Mouse (Mus musculus) forebrain, embryonic 14.5 days (tissue): ENCODE results near the gene Cltc. TPM values are rescaled to one million over a fixed set of nuclear protein-coding genes. Genes with fewer than 3 reads are reported as not detected.

Source experiments
- ATAC-seq: fragments of 200-750 bp; cut with Nextera tagmentation; 2 replicates; pipeline ENCODE4 v1.8.0; 2017; ENCODE audit warnings: mild to moderate bottlenecking, moderate library complexity
- DNase-seq: peaks from one replicate; pipeline ENCODE4 v3.0.0-alpha.2; 2015; ENCODE audit warnings: low spot score
- H3K27ac ChIP-seq: fragments of 300-500 bp; sonication (generic); 2 replicates; pipeline ENCODE4 v1.5.1; 2014; ENCODE audit warnings: low read depth, mild to moderate bottlenecking, control low read depth, low read length, moderate library complexity
- H3K27me3 ChIP-seq: fragments of 300-500 bp; sonication (generic); replicated peaks from 2 replicates; pipeline ENCODE4 v1.6.1; 2014; ENCODE audit warnings: low read length, control low read depth, mixed read lengths; ENCODE audit not compliant: control insufficient read depth, insufficient read depth
- H3K36me3 ChIP-seq: fragments of 300-500 bp; sonication (generic); 2 replicates; pipeline ENCODE4 v1.6.1; 2014; ENCODE audit warnings: low read length, control low read depth; ENCODE audit not compliant: control insufficient read depth, insufficient read depth
- H3K4me1 ChIP-seq: fragments of 300-500 bp; sonication (generic); 2 replicates; pipeline ENCODE4 v1.6.1; 2014; ENCODE audit warnings: antibody characterized with exemption, low read length, control low read depth; ENCODE audit not compliant: control insufficient read depth, insufficient read depth
- H3K4me2 ChIP-seq: fragments of 300-500 bp; sonication (generic); 2 replicates; pipeline ENCODE4 v1.6.1; 2014; ENCODE audit warnings: mild to moderate bottlenecking, control low read depth, low read length
- H3K4me3 ChIP-seq: fragments of 300-500 bp; sonication (generic); 2 replicates; pipeline ENCODE4 v1.5.1; 2014; ENCODE audit warnings: low read depth, low read length, control low read depth
- H3K9ac ChIP-seq: fragments of 300-500 bp; sonication (generic); 2 replicates; pipeline ENCODE4 v1.6.1; 2014; ENCODE audit warnings: mild to moderate bottlenecking, low read length, control low read depth, moderate library complexity
- H3K9me3 ChIP-seq: fragments of 300-500 bp; sonication (generic); replicated peaks from 2 replicates; pipeline ENCODE4 v1.6.1; 2016; ENCODE audit warnings: low read length, control low read depth, mixed read lengths; ENCODE audit not compliant: control insufficient read depth
- WGBS: fragments of 180-500 bp; shearing (Covaris S2); extraction: QIAGEN DNeasy Blood & Tissue Kit; methylation state at CpG from one replicate; pipeline ENCODE4 v1.1.7; 2014; 5-methylcytosine and 5-hydroxymethylcytosine counted together
- polyA plus RNA-seq: library from polyadenylated mRNA; unstranded; fragments of >200 nt; fragmentation: Nextera tagmentation; extraction: Ambion mirVana; gene quantifications from 2 replicates; pipeline ENCODE4 v1.2.1, GENCODE M21; 2014

Gene Cltc
- polyA plus RNA-seq, 1 experiment from 2014 or later = 138 TPM

GRCm38 (mm10) chr11:86701151-86701550 lies 56.2 kb downstream of the Cltc start:
- no peak overlapping the region for H3K9ac ChIP-seq
- DNase-seq (no peak), ATAC-seq (no peak)
- H3K27ac ChIP-seq = no peak overlapping the region
- H3K9me3 ChIP-seq = no peaks in the 10 kb centered on the region
- H3K4me3 ChIP-seq = no peak overlapping the region
- H3K27me3 ChIP-seq = no peaks in the 10 kb centered on the region
- H3K4me1 ChIP-seq = no peaks in the 10 kb centered on the region
- H3K4me2 ChIP-seq = no peak overlapping the region
- 93% methylated on average over 4 of the region's 4 CpGs for WGBS
- peaks cover 88% of the 10 kb centered on the region for H3K36me3 ChIP-seq

- Histone ChIP-seq H3K9me3 (no peaks in the 10 kb centered on the region), H3K36me3 (peaks cover 87% of the 10 kb centered on the region), H3K4me2 (no peak overlapping the region), H3K9ac (no peak overlapping the region), H3K4me1 (no peaks in the 10 kb centered on the region), H3K27me3 (no peaks in the 10 kb centered on the region), H3K27ac (no peak overlapping the region), H3K4me3 (no peak overlapping the region)
- DNase-seq (no peak), ATAC-seq (no peak)
- 53% methylated on average over 4 of the region's 4 CpGs for WGBS
Observed at GRCm38 (mm10) chr11:86695461-86695860, 61.9 kb downstream of the Cltc start.

- peaks cover 80% of the 10 kb centered on the region for H3K36me3 ChIP-seq
- H3K4me3 ChIP-seq = no peak overlapping the region
- 90% methylated on average over 2 of the region's 2 CpGs for WGBS
Observed at GRCm38 (mm10) chr11:86692546-86692945, 64.8 kb downstream of the Cltc start.

GRCm38 (mm10) chr11:86691956-86692355 lies 65.4 kb downstream of the Cltc start:
- no peak for DNase-seq
- no peaks in the 10 kb centered on the region for H3K27me3 ChIP-seq
- H3K9ac ChIP-seq = no peak overlapping the region
- ATAC-seq = no peak
- peaks cover 76% of the 10 kb centered on the region for H3K36me3 ChIP-seq
- no peak overlapping the region for H3K4me3 ChIP-seq
- WGBS = 96% methylated on average over 2 of the region's 2 CpGs
- no peak overlapping the region for H3K4me2 ChIP-seq
- H3K9me3 ChIP-seq = no peaks in the 10 kb centered on the region
- no peaks in the 10 kb centered on the region for H3K4me1 ChIP-seq
- H3K27ac ChIP-seq = no peak overlapping the region

More at GRCm38 (mm10) chr11:86692546-86692945, 64.8 kb downstream of the Cltc start:
- no peak for ATAC-seq
- no peak overlapping the region for H3K27ac ChIP-seq
- no peaks in the 10 kb centered on the region for H3K27me3 ChIP-seq
- no peak overlapping the region for H3K4me2 ChIP-seq
- H3K9ac ChIP-seq = no peak overlapping the region
- no peaks in the 10 kb centered on the region for H3K4me1 ChIP-seq
- no peak for DNase-seq
- no peaks in the 10 kb centered on the region for H3K9me3 ChIP-seq

GRCm38 (mm10) chr11:86691482-86691881 lies 65.9 kb downstream of the Cltc start:
- ATAC-seq (no peak), DNase-seq (no peak)
- no peak overlapping the region for H3K4me3 ChIP-seq
- 95% methylated on average over 3 of the region's 3 CpGs for WGBS
- no peaks in the 10 kb centered on the region for H3K27me3 ChIP-seq
- H3K4me2 ChIP-seq = no peak overlapping the region
- H3K4me1 ChIP-seq = no peaks in the 10 kb centered on the region
- H3K9ac ChIP-seq = no peak overlapping the region
- H3K36me3 ChIP-seq = peaks cover 73% of the 10 kb centered on the region
- no peaks in the 10 kb centered on the region for H3K9me3 ChIP-seq
- no peak overlapping the region for H3K27ac ChIP-seq

GRCm38 (mm10) chr11:86690383-86690782 lies 67.0 kb downstream of the Cltc start:
- H3K4me3 ChIP-seq = no peak overlapping the region
- H3K9me3 ChIP-seq = no peaks in the 10 kb centered on the region
- H3K9ac ChIP-seq = no peak overlapping the region
- ATAC-seq (no peak), DNase-seq (no peak)
- no peak overlapping the region for H3K27ac ChIP-seq
- peaks cover 66% of the 10 kb centered on the region for H3K36me3 ChIP-seq
- WGBS = 93% methylated on average over 3 of the region's 3 CpGs
- no peak overlapping the region for H3K4me2 ChIP-seq
- H3K27me3 ChIP-seq = no peaks in the 10 kb centered on the region
- 0 out of 2 replicates have a peak, but pooled peaks cover under 1% of the 10 kb centered on the region for H3K4me1 ChIP-seq

- no peaks in the 10 kb centered on the region for H3K27me3 ChIP-seq
- WGBS = 93% methylated on average over 1 of the region's 1 CpGs
- no peak overlapping the region for H3K9ac ChIP-seq
- peaks cover 19% of the 10 kb centered on the region for H3K36me3 ChIP-seq
- H3K4me3 ChIP-seq = no peak overlapping the region
- no peaks in the 10 kb centered on the region for H3K9me3 ChIP-seq
- H3K27ac ChIP-seq = no peak overlapping the region
- no peak for DNase-seq
- ATAC-seq = no peak
- H3K4me2 ChIP-seq = peak overlapping the region; percentile 80
- peaks cover 17% of the 10 kb centered on the region for H3K4me1 ChIP-seq
Observed at GRCm38 (mm10) chr11:86685366-86685765, 72.0 kb downstream of the Cltc start.

GRCm38 (mm10) chr11:86684126-86685012 lies 73.0 kb downstream of the Cltc start:
- Histone ChIP-seq H3K4me3 (peak overlapping the region; percentile 93), H3K4me2 (peak overlapping the region; percentile 80), H3K36me3 (peaks cover 9% of the 10 kb centered on the region), H3K27me3 (no peaks in the 10 kb centered on the region), H3K9ac (peak overlapping the region; percentile 87), H3K9me3 (no peaks in the 10 kb centered on the region), H3K4me1 (peaks cover 17% of the 10 kb centered on the region), H3K27ac (peak overlapping the region; percentile 79)
- DNase-seq (no peak), ATAC-seq (no peak)
- 9% methylated on average over 20 of the region's 20 CpGs for WGBS
